Mouse (Mus musculus) heart, embryonic 12.5 days (tissue): ENCODE results near the gene Klhl42. TPM values are rescaled to one million over a fixed set of nuclear protein-coding genes. Genes with fewer than 3 reads are reported as not detected.

Source experiments
- ATAC-seq: fragments of 200-750 bp; cut with Nextera tagmentation; 2 replicates; pipeline ENCODE4 v1.8.0; 2017; ENCODE audit warnings: moderate TSS enrichment, moderate library complexity; ENCODE audit not compliant: insufficient number of reproducible peaks, low FRiP score
- H3K27ac ChIP-seq: fragments of 300-500 bp; sonication (generic); 2 replicates; pipeline ENCODE4 v1.5.1; 2016; ENCODE audit warnings: mild to moderate bottlenecking, moderate library complexity; ENCODE audit not compliant: poor library complexity, severe bottlenecking
- H3K27me3 ChIP-seq: fragments of 300-500 bp; sonication (generic); replicated peaks from 2 replicates; pipeline ENCODE4 v1.6.1; 2016; ENCODE audit warnings: mild to moderate bottlenecking, moderate library complexity
- H3K36me3 ChIP-seq: fragments of 300-500 bp; sonication (generic); 2 replicates; pipeline ENCODE4 v1.6.1; 2016; ENCODE audit warnings: mild to moderate bottlenecking, moderate library complexity
- H3K4me1 ChIP-seq: fragments of 300-500 bp; sonication (generic); replicated peaks from 2 replicates; pipeline ENCODE4 v1.6.1; 2016; ENCODE audit warnings: mild to moderate bottlenecking
- H3K4me2 ChIP-seq: fragments of 300-500 bp; sonication (generic); 2 replicates; pipeline ENCODE4 v1.6.1; 2016; ENCODE audit warnings: mild to moderate bottlenecking, moderate library complexity
- H3K4me3 ChIP-seq: fragments of 300-500 bp; sonication (generic); 2 replicates; pipeline ENCODE4 v1.5.1; 2016; ENCODE audit warnings: mild to moderate bottlenecking
- H3K9ac ChIP-seq: fragments of 300-500 bp; sonication (generic); 2 replicates; pipeline ENCODE4 v1.6.1; 2016; ENCODE audit warnings: mild to moderate bottlenecking, moderate library complexity
- H3K9me3 ChIP-seq: fragments of 300-500 bp; sonication (generic); replicated peaks from 2 replicates; pipeline ENCODE4 v1.6.1; 2016; ENCODE audit warnings: mild to moderate bottlenecking, moderate library complexity
- WGBS: fragments of 180-500 bp; shearing (Covaris S2); methylation state at CpG from one replicate; pipeline ENCODE4 v1.1.7; 2016; 5-methylcytosine and 5-hydroxymethylcytosine counted together
- polyA plus RNA-seq: library from polyadenylated mRNA; unstranded; fragments of >200 nt; fragmentation: Nextera tagmentation; extraction: Ambion mirVana; gene quantifications from 2 replicates; pipeline ENCODE4 v1.2.1, GENCODE M21; 2016

Klhl42 gene
- polyA plus RNA-seq, 1 experiment from 2014 or later = 7.9 TPM

GRCm38 (mm10) chr6:147061630-147062029 lies 29.5 kb upstream of the Klhl42 start:
- ATAC-seq = no peak
- Histone ChIP-seq H3K9ac (no peak overlapping the region), H3K4me3 (no peak overlapping the region), H3K27me3 (no peaks in the 10 kb centered on the region), H3K9me3 (no peaks in the 10 kb centered on the region), H3K4me2 (no peak overlapping the region), H3K36me3 (peaks cover 58% of the 10 kb centered on the region), H3K4me1 (no peaks in the 10 kb centered on the region), H3K27ac (no peak overlapping the region)
- 92% methylated on average over 9 of the region's 9 CpGs for WGBS

- ATAC-seq = no peak
- H3K4me3 ChIP-seq = no peak overlapping the region
- 83% methylated on average over 7 of the region's 7 CpGs for WGBS
- H3K4me2 ChIP-seq = no peak overlapping the region
- peaks cover 58% of the 10 kb centered on the region for H3K36me3 ChIP-seq
- H3K27me3 ChIP-seq = no peaks in the 10 kb centered on the region
- H3K9ac ChIP-seq = no peak overlapping the region
- H3K9me3 ChIP-seq = no peaks in the 10 kb centered on the region
- no peak overlapping the region for H3K27ac ChIP-seq
- H3K4me1 ChIP-seq = no peaks in the 10 kb centered on the region
Observed at GRCm38 (mm10) chr6:147062034-147062433, 29.1 kb upstream of the Klhl42 start.

- no peak for ATAC-seq
Observed at GRCm38 (mm10) chr6:147062694-147063093, 28.5 kb upstream of the Klhl42 start.

GRCm38 (mm10) chr6:147064226-147064943 lies 26.8 kb upstream of the Klhl42 start:
- H3K27ac ChIP-seq = no peak overlapping the region
- no peak overlapping the region for H3K9ac ChIP-seq
- H3K4me1 ChIP-seq = no peaks in the 10 kb centered on the region
- no peak overlapping the region for H3K4me3 ChIP-seq
- no peaks in the 10 kb centered on the region for H3K9me3 ChIP-seq
- H3K36me3 ChIP-seq = peaks cover 66% of the 10 kb centered on the region
- no peak for ATAC-seq
- WGBS = 87% methylated on average over 10 of the region's 10 CpGs
- H3K4me2 ChIP-seq = no peak overlapping the region
- H3K27me3 ChIP-seq = no peaks in the 10 kb centered on the region

More at GRCm38 (mm10) chr6:147062694-147063093, 28.5 kb upstream of the Klhl42 start:
- Histone ChIP-seq H3K9me3 (no peaks in the 10 kb centered on the region), H3K9ac (no peak overlapping the region), H3K36me3 (peaks cover 61% of the 10 kb centered on the region), H3K4me2 (no peak overlapping the region), H3K4me3 (no peak overlapping the region), H3K27ac (no peak overlapping the region), H3K27me3 (no peaks in the 10 kb centered on the region), H3K4me1 (no peaks in the 10 kb centered on the region)
- 80% methylated on average over 7 of the region's 7 CpGs for WGBS

- H3K9me3 ChIP-seq = no peaks in the 10 kb centered on the region
- H3K4me3 ChIP-seq = no peak overlapping the region
- 87% methylated on average over 6 of the region's 6 CpGs for WGBS
- no peak overlapping the region for H3K27ac ChIP-seq
- no peaks in the 10 kb centered on the region for H3K27me3 ChIP-seq
- no peak overlapping the region for H3K9ac ChIP-seq
- H3K4me1 ChIP-seq = no peaks in the 10 kb centered on the region
- H3K4me2 ChIP-seq = no peak overlapping the region
- H3K36me3 ChIP-seq = peaks cover 63% of the 10 kb centered on the region
- ATAC-seq = no peak
Observed at GRCm38 (mm10) chr6:147064944-147065261, 26.3 kb upstream of the Klhl42 start.

GRCm38 (mm10) chr6:147075808-147076387 lies 15.3 kb upstream of the Klhl42 start:
- Histone ChIP-seq H3K9ac (no peak overlapping the region), H3K36me3 (peaks cover 39% of the 10 kb centered on the region), H3K4me3 (no peak overlapping the region), H3K27me3 (no peaks in the 10 kb centered on the region), H3K9me3 (no peaks in the 10 kb centered on the region), H3K4me1 (no peaks in the 10 kb centered on the region), H3K27ac (no peak overlapping the region), H3K4me2 (no peak overlapping the region)
- 62% methylated on average over 5 of the region's 5 CpGs for WGBS
- ATAC-seq = no peak

- WGBS = 77% methylated on average over 8 of the region's 8 CpGs
- H3K27me3 ChIP-seq = no peaks in the 10 kb centered on the region
- ATAC-seq = no peak
- H3K4me1 ChIP-seq = no peaks in the 10 kb centered on the region
- H3K4me2 ChIP-seq = no peak overlapping the region
- no peaks in the 10 kb centered on the region for H3K9me3 ChIP-seq
- no peak overlapping the region for H3K27ac ChIP-seq
- no peak overlapping the region for H3K9ac ChIP-seq
- no peak overlapping the region for H3K4me3 ChIP-seq
- peaks cover 29% of the 10 kb centered on the region for H3K36me3 ChIP-seq
Observed at GRCm38 (mm10) chr6:147076878-147077277, 14.3 kb upstream of the Klhl42 start.

GRCm38 (mm10) chr6:147079919-147080318 lies 11.3 kb upstream of the Klhl42 start:
- peaks cover 2% of the 10 kb centered on the region; the same call in 1 of the 2 replicates for H3K4me1 ChIP-seq
- no peak overlapping the region for H3K27ac ChIP-seq
- no peak for ATAC-seq
- H3K9ac ChIP-seq = no peak overlapping the region
- H3K36me3 ChIP-seq = peaks cover 9% of the 10 kb centered on the region
- H3K4me3 ChIP-seq = no peak overlapping the region
- no peaks in the 10 kb centered on the region for H3K9me3 ChIP-seq
- WGBS = 83% methylated on average over 10 of the region's 10 CpGs
- H3K4me2 ChIP-seq = no peak overlapping the region
- no peaks in the 10 kb centered on the region for H3K27me3 ChIP-seq

- no peaks in the 10 kb centered on the region for H3K9me3 ChIP-seq
- WGBS = 48% methylated on average over 7 of the region's 7 CpGs
- H3K9ac ChIP-seq = no peak overlapping the region
- H3K27me3 ChIP-seq = peaks cover 10% of the 10 kb centered on the region; the same call in 1 of the 2 replicates
- H3K4me3 ChIP-seq = no peak overlapping the region
- H3K4me1 ChIP-seq = peaks cover 21% of the 10 kb centered on the region
- ATAC-seq = no peak
- H3K27ac ChIP-seq = no peak overlapping the region
- H3K36me3 ChIP-seq = no peaks in the 10 kb centered on the region
- H3K4me2 ChIP-seq = no peak overlapping the region
Observed at GRCm38 (mm10) chr6:147085398-147086040, 5.7 kb upstream of the Klhl42 start.

- no peak for ATAC-seq
- Histone ChIP-seq H3K36me3 (no peaks in the 10 kb centered on the region), H3K9me3 (no peaks in the 10 kb centered on the region), H3K4me1 (peaks cover 22% of the 10 kb centered on the region), H3K27me3 (peaks cover 10% of the 10 kb centered on the region; the same call in 1 of the 2 replicates), H3K4me2 (peak within 1 kb of the TSS; percentile 64), H3K27ac (no peak within 1 kb of the TSS; the same call in 1 of the 2 replicates), H3K9ac (peak within 1 kb of the TSS; percentile 8; the same call in 1 of the 2 replicates), H3K4me3 (peak within 1 kb of the TSS; percentile 24)
- WGBS = 9% methylated on average over 20 of the region's 20 CpGs
Observed at GRCm38 (mm10) chr6:147086594-147087225, 4.5 kb upstream of the Klhl42 start, which contains the start of gene Mansc4. Gene Mansc4, minus strand, starts transcription at chr6:147087032.

- Histone ChIP-seq H3K27ac (no peak overlapping the region), H3K4me2 (no peak overlapping the region), H3K4me3 (no peak overlapping the region), H3K9ac (no peak overlapping the region), H3K36me3 (no peaks in the 10 kb centered on the region), H3K4me1 (peaks cover 29% of the 10 kb centered on the region), H3K9me3 (no peaks in the 10 kb centered on the region), H3K27me3 (peaks cover 10% of the 10 kb centered on the region; the same call in 1 of the 2 replicates)
- WGBS = 51% methylated on average over 6 of the region's 7 CpGs
- ATAC-seq = no peak
Observed at GRCm38 (mm10) chr6:147087736-147088135, 3.4 kb upstream of the Klhl42 start.
